Mouse (Mus musculus) myocyte (in vitro differentiated cells): Measurements from ENCODE around the gene Pmch.

Experiments used
- MYOD1 ChIP-seq, 3 experiments: IDR thresholded peaks; one replicate each; pipeline ENCODE4 v1.6.1; 2011; ENCODE audit warnings: control low read depth in 2 of 3, low read depth in 2 of 3, mild to moderate bottlenecking in 2 of 3, moderate library complexity in 1 of 3; ENCODE audit not compliant: insufficient read length in 2 of 3, control insufficient read depth in 1 of 3
- POLR2A ChIP-seq: IDR thresholded peaks from one replicate; pipeline ENCODE4 v1.6.1; 2011; ENCODE audit warnings: low read depth, mild to moderate bottlenecking, control low read depth, moderate library complexity; ENCODE audit not compliant: insufficient read length
- USF1 ChIP-seq: IDR thresholded peaks from one replicate; pipeline ENCODE4 v1.6.1; 2011; ENCODE audit warnings: low read depth, mild to moderate bottlenecking, control low read depth, moderate library complexity

DNA sequence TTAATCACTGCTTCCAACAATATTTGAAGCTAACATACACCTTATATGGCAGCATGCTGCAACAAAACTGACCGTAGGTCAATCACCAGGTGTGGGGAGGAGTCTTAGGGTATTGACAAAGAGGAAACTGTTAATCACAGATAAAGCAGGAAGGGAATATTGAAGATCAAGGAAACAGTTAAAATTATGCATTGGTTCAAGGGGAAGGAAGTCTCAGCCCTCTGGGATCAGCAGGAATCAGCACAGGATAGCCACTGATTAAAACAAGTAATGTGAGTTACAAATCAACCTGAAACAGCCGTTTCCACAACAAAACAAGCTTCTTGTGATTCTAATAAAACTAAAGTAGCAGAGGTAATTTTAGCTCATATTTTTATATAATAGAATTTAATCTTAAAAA, 26.0 kb upstream of the Pmch start:
- TF ChIP-seq POLR2A = no peak
- TF ChIP-seq MYOD1 (IDR thresholded peaks at IDR 0.05; ENCODE audit: control insufficient read depth in 1 of 3, insufficient read length in 2 of 3, low read depth in 2 of 3) = no peak
- TF ChIP-seq USF1 = no peak
